Mouse (Mus musculus) heart, postnatal 0 days (tissue): Measurements from ENCODE around the gene Rph3al.

Experiments used
- CTCF ChIP-seq: IDR thresholded peaks from 2 replicates; pipeline ENCODE4 v1.5.1; 2016; ENCODE audit warnings: antibody characterized with exemption, control low read depth, low read depth
- EP300 ChIP-seq: IDR thresholded peaks from 2 replicates; pipeline ENCODE4 v1.6.1; 2016; ENCODE audit warnings: antibody characterized with exemption, low read depth

DNA sequence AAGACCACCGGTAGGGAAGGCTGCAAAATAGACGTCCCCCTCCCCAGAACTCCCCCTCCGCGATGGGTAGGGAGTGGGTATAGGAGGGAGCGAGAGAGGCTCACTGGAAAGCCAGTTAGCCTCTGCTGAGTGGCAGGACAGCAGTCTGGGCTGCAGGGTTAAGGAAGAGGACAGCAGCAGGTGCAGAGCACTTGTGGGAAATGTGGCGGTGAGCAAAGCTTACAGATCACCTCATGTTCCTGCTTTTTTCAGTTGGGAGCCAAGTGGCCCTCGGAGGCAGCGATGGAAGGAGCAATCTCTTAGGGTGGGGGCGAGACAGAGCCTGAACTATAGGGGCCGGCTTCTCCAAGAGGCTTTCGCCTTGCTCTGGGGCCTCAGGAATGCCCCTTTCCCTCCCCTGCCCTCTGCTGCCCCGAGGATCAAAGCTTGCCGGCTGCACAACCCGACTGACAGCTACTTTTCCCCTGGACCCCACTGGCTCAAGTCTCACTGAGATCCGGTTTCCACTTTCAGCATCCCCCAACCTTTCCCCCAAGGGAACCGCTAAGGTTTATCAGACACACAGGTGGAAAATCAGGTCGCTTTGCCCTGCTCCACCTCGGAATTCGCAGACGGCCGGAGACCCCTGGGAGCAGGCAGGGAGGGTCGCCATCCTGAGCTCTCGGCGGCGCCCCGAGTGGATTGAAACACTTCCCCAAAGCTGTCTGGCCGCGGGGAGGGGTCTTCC lies 27.6 kb upstream of the Rph3al start:
- no peak for TF ChIP-seq CTCF
- TF ChIP-seq EP300: no peak
